Mouse (Mus musculus) liver, adult 2 months (tissue): ENCODE measurements around the gene Olfr618.

Experiments
- CTCF ChIP-seq: fragments of 200-500 bp; IDR thresholded peaks from 2 replicates; pipeline ENCODE4 v1.5.1; 2011; ENCODE audit warnings: low read depth, low read length, control low read depth
- POLR2A ChIP-seq: fragments of 200-500 bp; IDR thresholded peaks from 2 replicates; pipeline ENCODE4 v1.6.1; 2011; ENCODE audit warnings: low read length, control low read depth; ENCODE audit not compliant: insufficient read depth; ENCODE audit errors: extremely low read depth

DNA sequence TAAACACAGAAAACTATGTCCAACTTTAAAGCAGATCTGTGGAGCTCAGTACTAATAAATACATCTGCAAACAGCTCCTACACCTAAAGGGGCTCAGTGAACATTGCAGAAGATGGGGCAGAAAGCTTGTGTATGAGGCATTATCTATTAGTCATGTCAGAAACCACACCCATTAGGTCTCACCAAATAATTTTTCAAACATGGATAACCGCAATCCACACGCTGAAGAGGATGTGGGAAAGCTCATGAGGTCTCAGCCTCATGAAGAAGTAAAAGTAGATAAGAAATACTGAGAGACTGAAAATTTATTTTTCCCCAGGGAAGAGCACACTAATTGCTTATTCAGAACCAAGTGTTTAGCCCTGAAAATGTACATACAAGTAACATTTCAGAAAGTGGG is 17.5 kb downstream of the Olfr618 start:
- no peak for TF ChIP-seq CTCF
- no peak for TF ChIP-seq POLR2A
